Mouse (Mus musculus): ENCODE measurements around the gene Plscr1.

Plscr1 gene

DNA sequence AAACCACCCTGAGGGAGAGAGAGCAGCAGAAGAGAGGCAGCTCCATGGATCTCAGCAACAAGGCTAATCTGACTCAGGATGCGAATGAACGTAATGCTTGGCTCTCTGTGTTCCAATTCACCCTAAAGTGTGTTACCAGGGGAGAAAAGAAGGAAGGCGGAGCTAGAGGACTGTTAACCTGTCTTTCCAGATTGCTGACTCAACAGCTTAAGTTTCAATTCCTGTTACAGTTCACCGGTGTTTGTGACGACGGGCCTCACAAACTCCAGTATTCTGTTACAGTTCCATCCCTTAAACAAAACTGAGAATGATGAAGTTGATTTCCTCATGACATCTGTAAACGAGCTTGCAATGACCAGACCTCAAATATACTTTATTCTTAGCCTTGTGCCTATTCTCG, 55.5 kb downstream of the Plscr1 start:
- no peak for DNase-seq (ENCODE audit: low spot score)

DNA sequence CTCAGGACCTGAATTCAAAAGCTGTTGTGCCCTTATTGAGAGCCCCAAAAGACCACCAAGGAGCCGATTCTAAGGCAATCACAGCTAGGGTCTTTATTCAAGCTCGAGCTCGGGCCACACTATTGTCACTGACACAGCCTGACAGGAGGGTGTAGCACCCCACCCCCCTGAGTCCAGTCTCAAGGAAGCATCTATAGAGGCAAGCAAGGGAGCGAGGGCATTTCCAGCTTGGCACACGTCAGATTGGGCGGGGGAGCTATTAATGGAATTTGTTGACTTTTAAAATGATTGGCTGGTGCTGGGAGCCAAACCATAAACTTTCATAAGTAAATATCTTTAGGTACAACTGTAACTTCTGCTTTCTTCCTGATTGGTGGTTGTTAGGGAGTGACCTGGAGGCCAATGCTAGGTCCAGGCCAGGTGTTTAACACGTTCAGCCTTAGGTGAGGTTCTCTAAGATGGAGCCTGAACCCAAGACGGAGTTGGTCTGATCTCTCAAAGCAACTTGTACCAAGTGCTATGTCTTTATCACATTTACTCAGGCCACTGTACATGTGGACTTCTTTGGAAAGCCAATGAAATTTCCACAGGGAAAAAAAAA, 56.2 kb downstream of the Plscr1 start:
- DNase-seq (ENCODE audit: low spot score): no peak

DNA sequence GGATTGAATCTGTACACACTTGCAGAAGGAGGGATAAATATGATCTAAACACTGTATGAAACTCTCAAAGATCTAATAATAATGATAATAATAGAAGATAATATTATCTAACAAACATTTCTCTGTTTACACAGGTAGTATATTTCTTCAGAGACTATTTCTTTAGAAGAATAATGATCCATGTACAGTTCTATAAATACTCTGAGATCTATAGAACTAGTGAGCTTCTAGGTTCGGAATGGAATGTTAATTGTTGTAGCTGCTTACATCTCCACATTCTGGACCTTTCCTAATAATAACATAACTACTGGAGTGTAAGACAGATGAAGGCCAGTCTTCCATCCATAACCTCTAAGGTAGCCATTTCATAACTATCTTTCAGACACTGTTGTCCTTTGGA, 59.5 kb downstream of the Plscr1 start, which contains the start of gene 1700057G04Rik:
Gene 1700057G04Rik, plus strand, starts transcription at position 301 of the 400 bp plus-strand sequence.
- DNase-seq (ENCODE audit: low spot score): no peak

DNA sequence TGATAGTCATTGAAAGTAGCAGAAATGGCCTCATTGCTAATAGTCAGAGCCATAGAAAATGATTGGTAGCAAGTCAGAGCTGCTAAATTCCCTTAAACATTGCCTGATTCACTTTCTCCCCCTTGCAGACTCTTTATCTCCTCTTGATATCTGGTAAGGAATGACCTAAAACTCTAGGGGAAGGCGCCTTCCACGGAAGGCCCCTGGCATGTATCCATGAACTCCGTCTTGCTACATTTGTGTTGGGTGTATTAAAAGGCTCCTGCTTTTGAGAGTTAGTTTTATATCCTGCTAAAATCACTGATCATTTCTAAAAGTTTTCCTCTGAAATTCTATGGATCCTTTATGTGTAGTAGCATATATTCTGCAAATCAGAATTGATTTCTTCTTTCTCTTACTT, 67.2 kb downstream of the Plscr1 start:
- no peak for DNase-seq (ENCODE audit: low spot score)
